Mouse (Mus musculus) bone marrow, adult 2 months (tissue): Measurements from ENCODE around the gene Btbd3. TPM values are rescaled to one million over a fixed set of nuclear protein-coding genes. Genes with fewer than 3 reads are reported as not detected.
"Not testable (repeated sequence)": the region's sequence is repeated elsewhere in the genome, so short reads cannot be mapped to it uniquely, and the experiment has no call there.

Experiments used
- H3K27ac ChIP-seq: fragments of 200-500 bp; 2 replicates; pipeline ENCODE4 v1.5.1; 2012; ENCODE audit warnings: low read depth, mild to moderate bottlenecking, control low read depth, inconsistent platforms, low read length; ENCODE audit not compliant: control insufficient read depth, poor library complexity, insufficient read depth
- H3K4me1 ChIP-seq: fragments of 200-500 bp; 2 replicates; pipeline ENCODE4 v1.6.1; 2011; ENCODE audit warnings: low read length; ENCODE audit not compliant: control insufficient read depth, insufficient read depth
- H3K4me3 ChIP-seq: fragments of 200-500 bp; replicated peaks from 2 replicates; pipeline ENCODE3; 2011; ENCODE audit warnings: mild to moderate bottlenecking, low read depth, low read length, control low read depth; ENCODE audit not compliant: control insufficient read depth
- CTCF ChIP-seq: fragments of 200-500 bp; IDR thresholded peaks from 2 replicates; pipeline ENCODE4 v1.5.1; 2011; ENCODE audit warnings: low read length, control low read depth; ENCODE audit not compliant: control insufficient read depth, insufficient read depth
- POLR2A ChIP-seq: fragments of 200-500 bp; IDR thresholded peaks from 2 replicates; pipeline ENCODE4 v1.6.1; 2011; ENCODE audit warnings: low read depth, mild to moderate bottlenecking, control low read depth, low read length, borderline replicate concordance; ENCODE audit not compliant: control insufficient read depth
- WGBS: fragments of 180-500 bp; shearing (Covaris S2); methylation state at CpG from one replicate; pipeline ENCODE4 v1.1.7; 2018; 5-methylcytosine and 5-hydroxymethylcytosine counted together
- polyA plus RNA-seq: library from polyadenylated mRNA; stranded (reverse); fragments of >200 nt; gene quantifications from 2 replicates; pipeline ENCODE4 v1.2.4, GENCODE M21; 2011; ENCODE audit warnings: low replicate concordance; ENCODE audit not compliant: missing spikeins, insufficient read depth, insufficient read length

The Btbd3 gene
- polyA plus RNA-seq, 1 experiment: 1.2 TPM

DNA sequence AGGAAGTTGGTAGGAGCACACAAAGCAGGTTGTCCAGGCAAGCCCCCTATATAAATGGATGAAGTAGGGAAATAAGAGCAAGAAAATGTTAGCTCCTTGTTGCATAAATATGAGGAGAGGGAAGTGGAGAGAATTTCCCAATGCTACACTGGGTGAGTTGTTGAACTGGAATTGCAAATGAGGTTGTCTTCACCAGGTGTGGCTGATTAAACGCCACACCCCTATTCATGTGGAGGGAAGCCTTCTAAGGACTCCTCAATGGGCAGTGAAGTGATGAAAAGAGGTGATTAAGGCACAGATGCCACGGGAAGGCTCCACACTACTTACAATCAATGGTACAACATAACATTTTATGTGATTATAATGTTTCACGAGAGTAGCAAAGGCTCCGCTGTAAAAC lies 70.0 kb downstream of the Btbd3 start:
- Histone ChIP-seq H3K27ac (no peak overlapping the region), H3K4me3 (no peak overlapping the region), H3K4me1 (no peaks in the 10 kb centered on the region)
- WGBS: 74% methylated on average over 4 of the region's 4 CpGs
- no peak for TF ChIP-seq POLR2A
- TF ChIP-seq CTCF: no peak

DNA sequence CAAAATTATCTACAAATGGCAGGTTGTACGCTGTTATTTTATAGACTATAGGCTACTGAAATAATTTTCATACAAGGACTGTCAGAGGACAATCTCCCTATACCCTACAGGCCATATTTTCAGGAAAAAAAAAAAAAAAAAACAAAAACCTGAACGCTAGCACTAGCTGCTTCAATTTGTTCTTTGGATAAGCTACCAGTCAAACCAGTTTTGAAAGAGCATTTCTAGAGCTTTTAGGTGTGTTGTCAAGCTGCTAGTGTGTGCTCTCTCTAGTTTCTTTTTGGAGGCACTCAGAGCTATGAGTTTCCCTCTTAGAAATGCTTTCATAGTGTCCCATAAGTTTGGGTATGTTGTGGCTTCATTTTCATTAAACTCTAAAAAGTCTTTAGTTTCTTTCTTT lies 77.8 kb downstream of the Btbd3 start:
- not testable (repeated sequence) for H3K4me1 ChIP-seq, H3K27ac ChIP-seq, H3K4me3 ChIP-seq
- 71% methylated on average over 2 of the region's 2 CpGs for WGBS

DNA sequence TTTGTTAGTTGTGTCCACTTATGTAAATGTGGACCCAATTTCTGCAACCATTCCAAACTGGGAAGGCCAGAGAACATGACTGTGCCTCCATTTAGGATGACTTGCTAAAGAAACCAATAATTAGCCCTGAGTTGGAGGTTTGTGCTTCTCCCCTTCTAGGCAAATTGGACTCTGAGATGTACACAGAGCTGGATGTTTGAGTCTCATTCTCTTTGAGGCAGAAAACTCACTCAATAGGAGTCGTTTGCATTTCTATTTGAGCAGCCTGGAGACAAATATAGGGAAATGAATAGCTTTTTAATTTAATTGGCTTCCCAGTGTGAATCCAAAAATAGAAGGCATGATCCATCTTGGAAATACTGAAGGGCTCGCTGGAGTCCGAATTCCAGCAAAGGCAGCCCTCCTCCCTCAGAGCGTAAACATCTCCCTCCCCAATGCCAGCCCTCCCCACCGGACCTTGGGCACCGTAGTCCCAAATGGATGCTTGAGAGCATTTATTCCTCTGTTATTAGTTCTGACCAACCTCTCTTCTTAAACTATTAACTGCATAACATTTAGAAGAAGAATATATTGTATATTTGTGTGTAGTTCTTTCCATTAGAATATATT lies 81.6 kb downstream of the Btbd3 start:
- WGBS: 82% methylated on average over 6 of the region's 6 CpGs
- Histone ChIP-seq H3K4me1 (no peaks in the 10 kb centered on the region), H3K4me3 (no peak overlapping the region), H3K27ac (no peak overlapping the region)
- TF ChIP-seq CTCF: no peak
- no peak for TF ChIP-seq POLR2A

DNA sequence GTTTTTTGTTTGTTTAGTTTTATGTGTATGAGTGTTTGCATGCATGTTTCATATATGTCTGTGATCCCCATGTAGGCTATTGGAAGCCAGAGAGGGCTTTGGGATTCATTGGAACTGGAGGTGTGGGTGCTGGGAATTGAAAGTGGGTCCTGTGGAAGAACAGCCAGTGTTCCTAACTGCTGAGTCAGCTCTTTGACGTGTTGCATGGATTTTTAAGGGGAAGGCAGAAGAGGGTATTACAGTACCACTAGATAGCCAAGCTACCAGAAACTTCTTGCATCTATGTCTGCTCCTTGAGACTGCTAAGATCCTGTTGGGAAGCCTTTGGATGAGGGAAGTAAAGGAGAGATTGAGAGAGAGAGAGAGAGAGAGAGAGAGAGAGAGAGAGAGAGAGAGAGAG lies 82.2 kb downstream of the Btbd3 start:
- Histone ChIP-seq H3K4me3 (no peak overlapping the region), H3K4me1 (no peaks in the 10 kb centered on the region), H3K27ac (no peak overlapping the region)
- 50% methylated on average over 1 of the region's 1 CpGs for WGBS
- TF ChIP-seq POLR2A: no peak

DNA sequence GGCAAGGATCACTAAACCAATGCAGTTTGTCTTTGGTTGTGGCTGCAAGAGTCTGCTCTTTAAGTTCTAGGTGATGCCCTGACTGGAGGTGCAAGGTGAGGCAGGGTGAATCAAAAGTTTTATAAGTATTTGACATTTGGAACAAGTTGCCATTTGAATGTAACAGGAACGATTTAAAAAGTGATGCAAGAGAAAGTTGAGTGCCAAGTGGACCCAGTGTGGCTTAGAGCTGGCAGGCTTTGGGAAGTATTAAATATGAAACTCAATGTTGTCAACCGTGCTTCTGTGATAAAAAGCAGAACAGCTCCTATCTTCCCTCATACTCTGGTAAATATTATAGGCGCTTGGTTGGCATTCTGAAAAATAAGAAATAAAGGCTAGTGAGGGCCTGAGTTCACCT lies 99.0 kb downstream of the Btbd3 start:
- Histone ChIP-seq H3K27ac (no peak overlapping the region), H3K4me3 (no peak overlapping the region), H3K4me1 (no peaks in the 10 kb centered on the region)
- TF ChIP-seq CTCF (no peak), POLR2A (no peak)
- WGBS: 70% methylated on average over 3 of the region's 3 CpGs

DNA sequence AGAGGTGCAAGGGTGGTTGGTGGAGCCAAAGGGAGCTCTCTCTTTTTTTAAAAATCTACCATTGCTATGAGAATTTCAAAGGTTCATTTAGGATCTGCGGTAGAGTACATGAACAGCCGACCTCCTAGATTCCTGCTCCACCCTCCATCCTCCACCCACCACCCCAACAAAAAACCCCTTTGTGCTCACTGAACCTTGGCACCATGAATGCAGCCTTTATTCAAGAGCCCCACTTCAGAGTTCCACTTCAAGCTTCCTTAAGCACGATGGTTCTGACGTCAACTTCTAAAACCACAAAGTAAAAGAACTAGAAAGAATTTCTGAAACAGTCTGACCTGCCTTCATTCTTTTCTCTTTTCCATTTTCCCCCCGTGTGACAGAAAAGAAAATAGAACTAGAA lies 106.1 kb downstream of the Btbd3 start:
- no peak overlapping the region for H3K27ac ChIP-seq
- TF ChIP-seq POLR2A: no peak
- no peak for TF ChIP-seq CTCF
- no peaks in the 10 kb centered on the region for H3K4me1 ChIP-seq
- no peak overlapping the region for H3K4me3 ChIP-seq
- 53% methylated on average over 5 of the region's 5 CpGs for WGBS

DNA sequence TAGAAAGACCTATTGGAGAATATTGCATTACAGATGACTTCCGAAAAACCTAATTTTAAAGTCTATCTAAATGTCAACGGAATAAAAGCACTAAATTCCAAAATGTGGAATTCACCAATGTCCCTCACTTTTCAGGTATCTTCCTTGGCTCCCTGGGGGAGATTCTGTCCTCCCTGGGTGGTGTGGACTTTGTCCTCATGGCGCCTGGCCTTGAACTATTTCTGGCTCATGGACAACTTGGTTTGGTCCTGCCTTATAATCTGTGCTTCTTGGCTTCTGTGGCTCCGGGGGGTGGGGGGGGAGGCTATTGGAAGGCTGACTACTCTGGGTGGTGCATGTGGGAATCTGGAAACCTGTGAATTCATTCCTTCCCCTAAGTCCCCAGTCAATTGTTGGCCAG lies 109.0 kb downstream of the Btbd3 start:
- no peak overlapping the region for H3K27ac ChIP-seq
- H3K4me1 ChIP-seq: no peaks in the 10 kb centered on the region
- H3K4me3 ChIP-seq: no peak overlapping the region
- TF ChIP-seq POLR2A (no peak), CTCF (no peak)
- 73% methylated on average over 4 of the region's 4 CpGs for WGBS

DNA sequence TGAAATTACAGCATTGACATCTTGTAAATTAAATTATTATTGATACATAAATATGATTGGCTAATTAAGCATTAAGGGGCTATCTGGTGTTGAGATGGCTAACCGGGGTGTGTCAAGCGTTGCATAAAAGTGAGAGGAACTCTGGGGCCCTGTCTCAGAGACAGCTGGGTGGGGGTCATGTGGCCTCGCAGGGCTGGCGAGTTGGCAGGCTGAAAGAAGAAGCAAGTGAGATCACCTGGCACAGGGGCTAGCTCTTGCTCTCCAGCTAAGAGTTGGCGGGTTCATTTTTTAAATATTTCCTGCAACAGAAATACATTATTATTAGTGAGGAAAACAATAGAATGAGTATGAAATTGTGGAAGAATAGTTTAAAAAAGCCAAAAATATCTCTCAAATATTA lies 118.2 kb downstream of the Btbd3 start:
- 77% methylated on average over 5 of the region's 5 CpGs for WGBS
- no peak for TF ChIP-seq CTCF
- TF ChIP-seq POLR2A: no peak
- Histone ChIP-seq H3K27ac (no peak overlapping the region), H3K4me3 (no peak overlapping the region), H3K4me1 (no peaks in the 10 kb centered on the region)

DNA sequence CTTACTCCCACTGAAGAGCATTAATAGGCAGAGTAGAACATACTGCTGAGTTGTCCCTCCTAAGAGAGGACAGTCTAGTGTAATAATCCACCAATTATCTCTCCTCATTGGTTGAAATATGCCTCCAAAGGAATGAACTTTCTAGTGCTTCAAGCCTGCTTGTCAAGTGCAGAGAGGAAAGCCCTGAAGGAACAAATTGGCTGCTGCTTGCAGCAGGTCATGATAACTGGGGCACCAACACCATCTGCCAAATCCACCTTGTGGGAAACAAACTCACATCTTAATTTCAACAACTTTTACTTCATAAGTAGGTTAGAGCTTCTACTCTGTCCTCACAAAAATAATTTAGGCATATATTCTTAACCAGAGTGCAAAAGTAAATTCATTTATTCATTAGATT lies 122.5 kb downstream of the Btbd3 start:
- TF ChIP-seq CTCF (no peak), POLR2A (no peak)
- H3K4me1 ChIP-seq: no peaks in the 10 kb centered on the region
- H3K4me3 ChIP-seq: no peak overlapping the region
- no peak overlapping the region for H3K27ac ChIP-seq

DNA sequence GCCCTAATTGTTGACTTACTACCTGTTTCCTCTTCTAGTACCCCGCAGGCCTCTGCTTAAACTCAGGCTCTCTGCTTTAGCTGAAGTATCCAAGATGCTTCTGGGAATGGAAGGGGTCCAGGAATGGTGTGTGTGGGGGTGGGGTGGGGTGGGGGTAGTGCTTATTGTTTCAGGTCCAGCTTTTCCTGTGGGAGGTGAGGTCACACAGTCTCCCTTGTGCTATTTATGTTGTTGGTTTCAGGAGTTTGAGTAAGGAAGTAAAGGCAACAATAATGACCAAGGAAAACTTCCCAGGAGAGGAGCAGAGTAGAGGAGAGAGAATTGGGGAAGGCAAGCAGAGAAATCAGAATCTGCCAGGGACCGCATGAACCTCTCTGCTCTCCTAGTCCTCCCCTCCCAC lies 128.4 kb downstream of the Btbd3 start:
- Histone ChIP-seq H3K4me1 (no peaks in the 10 kb centered on the region), H3K4me3 (no peak overlapping the region), H3K27ac (no peak overlapping the region)
- TF ChIP-seq POLR2A (no peak), CTCF (no peak)
- 60% methylated on average over 2 of the region's 2 CpGs for WGBS
